Mouse (Mus musculus) liver, adult 2 months (tissue): ENCODE measurements around the gene Crtc1. TPM values are rescaled to one million over a fixed set of nuclear protein-coding genes. Genes with fewer than 3 reads are reported as not detected.

Experiments used
- DNase-seq: peaks from one replicate; pipeline ENCODE4 v3.0.0-alpha.2; 2011; ENCODE audit warnings: low read depth, low spot score; ENCODE audit errors: extremely low read depth
- H3K27ac ChIP-seq: fragments of 200-500 bp; replicated peaks from 2 replicates; pipeline ENCODE4 v1.5.1; 2012; ENCODE audit warnings: low read depth, mild to moderate bottlenecking, control low read depth, inconsistent platforms, low read length; ENCODE audit not compliant: insufficient read depth
- H3K27me3 ChIP-seq: fragments of 200-500 bp; 2 replicates; pipeline ENCODE4 v1.6.1; 2012; ENCODE audit warnings: mild to moderate bottlenecking, moderate library complexity, low read length, inconsistent platforms; ENCODE audit not compliant: control insufficient read depth, insufficient read depth
- H3K36me3 ChIP-seq: fragments of 200-500 bp; 2 replicates; pipeline ENCODE4 v1.6.1; 2012; ENCODE audit warnings: low read length, inconsistent platforms; ENCODE audit not compliant: control insufficient read depth, insufficient read depth
- H3K4me1 ChIP-seq: fragments of 200-500 bp; 2 replicates; pipeline ENCODE4 v1.6.1; 2011; ENCODE audit warnings: low read length; ENCODE audit not compliant: control insufficient read depth, insufficient read depth
- H3K4me3 ChIP-seq: fragments of 200-500 bp; 2 replicates; pipeline ENCODE4 v1.5.1; 2011; ENCODE audit warnings: low read depth, mild to moderate bottlenecking, control low read depth, low read length, moderate library complexity; ENCODE audit not compliant: insufficient read depth
- H3K79me2 ChIP-seq: fragments of 200-500 bp; 2 replicates; pipeline ENCODE4 v1.6.1; 2012; ENCODE audit warnings: inconsistent platforms, mild to moderate bottlenecking, low read length, moderate library complexity; ENCODE audit not compliant: control insufficient read depth, insufficient read depth
- H3K9ac ChIP-seq: fragments of 200-500 bp; 2 replicates; pipeline ENCODE4 v1.6.1; 2012; ENCODE audit warnings: low read depth, mild to moderate bottlenecking, control low read depth, inconsistent platforms, low read length
- CTCF ChIP-seq: fragments of 200-500 bp; IDR thresholded peaks from 2 replicates; pipeline ENCODE4 v1.5.1; 2011; ENCODE audit warnings: low read depth, low read length, control low read depth
- POLR2A ChIP-seq: fragments of 200-500 bp; IDR thresholded peaks from 2 replicates; pipeline ENCODE4 v1.6.1; 2011; ENCODE audit warnings: low read length, control low read depth; ENCODE audit not compliant: insufficient read depth; ENCODE audit errors: extremely low read depth
- WGBS: fragments of 180-500 bp; shearing (Covaris S2); methylation state at CpG from one replicate; pipeline ENCODE4 v1.1.7; 2018; 5-methylcytosine and 5-hydroxymethylcytosine counted together
- polyA plus RNA-seq: library from polyadenylated mRNA; depleted of rRNA; stranded (reverse); fragments of >200 nt; gene quantifications from 2 replicates; pipeline ENCODE4 v1.2.3, GENCODE M21; 2012
- total RNA-seq: library from RNA; depleted of rRNA; stranded (reverse); fragments of >200 nt; gene quantifications from 2 replicates; pipeline ENCODE4 v1.2.3, GENCODE M21; 2014

Gene Crtc1
- total and polyA plus RNA-seq, 2 experiments, result 1.2 to 8.2 TPM

GRCm38 (mm10) chr8:70373397-70374317 is 65.7 kb downstream of the Crtc1 start, which contains the start of gene Comp:
Gene Comp, plus strand, starts transcription at chr8:70373558.
- Histone ChIP-seq H3K4me1 (no peaks in the 10 kb centered on the region), H3K9ac (no peak within 1 kb of the TSS), H3K79me2 (no peaks in the 10 kb centered on the region), H3K4me3 (peak within 1 kb of the TSS; percentile 43; the same call in 1 of the 2 replicates), H3K27me3 (peaks cover 34% of the 10 kb centered on the region), H3K27ac (no peak within 1 kb of the TSS), H3K36me3 (no peaks in the 10 kb centered on the region)
- TF ChIP-seq POLR2A (no peak), CTCF (no peak)
- DNase-seq, result no peak
- 13% methylated on average over 47 of the region's 47 CpGs for whole genome bisulfite sequencing

- H3K4me3 ChIP-seq, result no peak overlapping the region
- 47% methylated on average over 6 of the region's 6 CpGs for WGBS
- H3K27me3 ChIP-seq, result peaks cover 34% of the 10 kb centered on the region
- no peaks in the 10 kb centered on the region for H3K36me3 ChIP-seq
- H3K9ac ChIP-seq, result no peak overlapping the region
- no peaks in the 10 kb centered on the region for H3K79me2 ChIP-seq
- H3K4me1 ChIP-seq, result no peaks in the 10 kb centered on the region
- H3K27ac ChIP-seq, result no peak overlapping the region
- peak; percentile 53 for DNase-seq
- no peak for TF ChIP-seq CTCF
- TF ChIP-seq POLR2A, result no peak
These were observed 67.4 kb downstream of the Crtc1 start for GRCm38 (mm10) chr8:70371951-70372350.

GRCm38 (mm10) chr8:70370476-70370875 is 68.9 kb downstream of the Crtc1 start:
- H3K27me3 ChIP-seq, result peaks cover 23% of the 10 kb centered on the region
- TF ChIP-seq POLR2A, result no peak
- no peak for TF ChIP-seq CTCF
- no peak overlapping the region for H3K4me3 ChIP-seq
- H3K36me3 ChIP-seq, result no peaks in the 10 kb centered on the region
- DNase-seq, result no peak
- no peaks in the 10 kb centered on the region for H3K79me2 ChIP-seq
- no peak overlapping the region for H3K27ac ChIP-seq
- no peaks in the 10 kb centered on the region for H3K4me1 ChIP-seq
- 98% methylated on average over 7 of the region's 7 CpGs for WGBS
- H3K9ac ChIP-seq, result no peak overlapping the region

- no peak for TF ChIP-seq POLR2A
- TF ChIP-seq CTCF, result no peak
- Histone ChIP-seq H3K27ac (no peak overlapping the region), H3K36me3 (no peaks in the 10 kb centered on the region), H3K4me1 (peaks cover 6% of the 10 kb centered on the region; the same call in 1 of the 2 replicates), H3K27me3 (no peaks in the 10 kb centered on the region), H3K79me2 (no peaks in the 10 kb centered on the region), H3K9ac (no peak overlapping the region), H3K4me3 (no peak overlapping the region)
- WGBS, result 61% methylated on average over 5 of the region's 5 CpGs
- no peak for DNase-seq
These were observed 72.8 kb downstream of the Crtc1 start for GRCm38 (mm10) chr8:70366588-70366987.

- peak overlapping the region; percentile 78 for H3K27ac ChIP-seq
- TF ChIP-seq POLR2A (no peak), CTCF (no peak)
- no peaks in the 10 kb centered on the region for H3K36me3 ChIP-seq
- no peak overlapping the region for H3K9ac ChIP-seq
- whole genome bisulfite sequencing, result 9% methylated on average over 5 of the region's 5 CpGs
- no peaks in the 10 kb centered on the region for H3K79me2 ChIP-seq
- H3K27me3 ChIP-seq, result no peaks in the 10 kb centered on the region
- peaks cover 6% of the 10 kb centered on the region; the same call in 1 of the 2 replicates for H3K4me1 ChIP-seq
- H3K4me3 ChIP-seq, result no peak overlapping the region
- DNase-seq, result peak; percentile 93
These were observed 75.3 kb downstream of the Crtc1 start for GRCm38 (mm10) chr8:70364066-70364465.

GRCm38 (mm10) chr8:70361484-70362032 is 77.8 kb downstream of the Crtc1 start:
- 94% methylated on average over 10 of the region's 10 CpGs for WGBS
- Histone ChIP-seq H3K9ac (no peak overlapping the region), H3K4me1 (peaks cover 6% of the 10 kb centered on the region; the same call in 1 of the 2 replicates), H3K36me3 (no peaks in the 10 kb centered on the region), H3K27ac (no peak overlapping the region), H3K79me2 (no peaks in the 10 kb centered on the region), H3K27me3 (no peaks in the 10 kb centered on the region), H3K4me3 (no peak overlapping the region)
- no peak for TF ChIP-seq POLR2A
- TF ChIP-seq CTCF, result no peak
- no peak for DNase-seq
